Mouse (Mus musculus): ENCODE measurements at regions not wholly inside any gene's neighbourhood (a gene's known extent, or its start where the extent isn't known, plus 50 kb on each side); places are given as distances from the start of the nearest gene placed in this dataset.

- ATAC-seq: no peak
Observed at GRCm38 (mm10) chr10:92103887-92104286, 618.3 kb downstream of the Nedd1 start.

GRCm38 (mm10) chr10:92102755-92103154 is 619.5 kb downstream of the Nedd1 start:
- Histone ChIP-seq H3K27me3 (replicated peaks; ENCODE audit: insufficient read depth, low read length) (no peaks in the 10 kb centered on the region), H3K4me1 (ENCODE audit: insufficient read depth, low read depth, low read length) (no peaks in the 10 kb centered on the region), H3K4me2 (replicated peaks; ENCODE audit: low read depth, low read length) (no peak overlapping the region), H3K9ac (replicated peaks; ENCODE audit: low read depth) (no peak overlapping the region), H3K27ac (ENCODE audit: low read length) (no peak overlapping the region), H3K9me3 (ENCODE audit: low read length) (no peaks in the 10 kb centered on the region), H3K36me3 (ENCODE audit: insufficient read depth, low read length) (no peaks in the 10 kb centered on the region), H3K4me3 (ENCODE audit: low read depth, low read length) (no peak overlapping the region)
- no peak for TF ChIP-seq EP300 (IDR thresholded peaks at IDR 0.05)
- TF ChIP-seq CTCF (IDR thresholded peaks at IDR 0.05): no peak
- DNase-seq (ENCODE audit: low spot score) (no peak), ATAC-seq (no peak)
- WGBS: 77% methylated on average over 4 of the region's 4 CpGs

More at GRCm38 (mm10) chr10:92103887-92104286, 618.3 kb downstream of the Nedd1 start:
- Histone ChIP-seq H3K4me2 (replicated peaks; ENCODE audit: low read depth, low read length) (no peak overlapping the region), H3K9me3 (ENCODE audit: low read length) (no peaks in the 10 kb centered on the region), H3K27me3 (replicated peaks; ENCODE audit: insufficient read depth, low read length) (no peaks in the 10 kb centered on the region), H3K9ac (replicated peaks; ENCODE audit: low read depth) (no peak overlapping the region), H3K4me3 (ENCODE audit: low read depth, low read length) (no peak overlapping the region), H3K27ac (ENCODE audit: low read length) (no peak overlapping the region), H3K36me3 (ENCODE audit: insufficient read depth, low read length) (no peaks in the 10 kb centered on the region), H3K4me1 (ENCODE audit: insufficient read depth, low read depth, low read length) (no peaks in the 10 kb centered on the region)
- 35% methylated on average over 9 of the region's 9 CpGs for WGBS
- DNase-seq (ENCODE audit: low spot score): no peak
- TF ChIP-seq EP300 (IDR thresholded peaks at IDR 0.05): no peak
- TF ChIP-seq CTCF (IDR thresholded peaks at IDR 0.05): no peak

- Histone ChIP-seq H3K4me3 (ENCODE audit: low read depth, low read length) (no peak overlapping the region), H3K9me3 (ENCODE audit: low read length) (no peaks in the 10 kb centered on the region), H3K27me3 (replicated peaks; ENCODE audit: insufficient read depth, low read length) (no peaks in the 10 kb centered on the region), H3K4me2 (replicated peaks; ENCODE audit: low read depth, low read length) (no peak overlapping the region), H3K4me1 (ENCODE audit: insufficient read depth, low read depth, low read length) (no peaks in the 10 kb centered on the region), H3K36me3 (ENCODE audit: insufficient read depth, low read length) (no peaks in the 10 kb centered on the region), H3K9ac (replicated peaks; ENCODE audit: low read depth) (no peak overlapping the region), H3K27ac (ENCODE audit: low read length) (no peak overlapping the region)
- ATAC-seq: no peak
- DNase-seq (ENCODE audit: low spot score): peak; percentile 41
- 25% methylated on average over 6 of the region's 7 CpGs for WGBS
- TF ChIP-seq CTCF (IDR thresholded peaks at IDR 0.05) (no peak), EP300 (IDR thresholded peaks at IDR 0.05) (no peak)
Observed at GRCm38 (mm10) chr10:92097562-92097961, 624.7 kb downstream of the Nedd1 start.

GRCm38 (mm10) chr10:92097081-92097480 is 625.1 kb downstream of the Nedd1 start:
- 87% methylated on average over 4 of the region's 4 CpGs for WGBS
- ATAC-seq: no peak
- no peak for DNase-seq (ENCODE audit: low spot score)

GRCm38 (mm10) chr10:92091480-92092395 is 630.5 kb downstream of the Nedd1 start:
- Histone ChIP-seq H3K9me3 (ENCODE audit: low read length) (no peaks in the 10 kb centered on the region), H3K4me2 (replicated peaks; ENCODE audit: low read depth, low read length) (no peak overlapping the region), H3K9ac (replicated peaks; ENCODE audit: low read depth) (no peak overlapping the region), H3K4me3 (ENCODE audit: low read depth, low read length) (no peak overlapping the region), H3K27ac (ENCODE audit: low read length) (no peak overlapping the region), H3K4me1 (ENCODE audit: insufficient read depth, low read depth, low read length) (no peaks in the 10 kb centered on the region), H3K27me3 (replicated peaks; ENCODE audit: insufficient read depth, low read length) (no peaks in the 10 kb centered on the region), H3K36me3 (ENCODE audit: insufficient read depth, low read length) (no peaks in the 10 kb centered on the region)
- ATAC-seq: no peak
- no peak for DNase-seq (ENCODE audit: low spot score)
- no peak for TF ChIP-seq CTCF (IDR thresholded peaks at IDR 0.05)
- TF ChIP-seq EP300 (IDR thresholded peaks at IDR 0.05): no peak
- 60% methylated on average over 9 of the region's 9 CpGs for WGBS

More at GRCm38 (mm10) chr10:92097081-92097480, 625.1 kb downstream of the Nedd1 start:
- Histone ChIP-seq H3K36me3 (ENCODE audit: insufficient read depth, low read length) (no peaks in the 10 kb centered on the region), H3K27ac (ENCODE audit: low read length) (no peak overlapping the region), H3K4me3 (ENCODE audit: low read depth, low read length) (no peak overlapping the region), H3K4me2 (replicated peaks; ENCODE audit: low read depth, low read length) (no peak overlapping the region), H3K4me1 (ENCODE audit: insufficient read depth, low read depth, low read length) (no peaks in the 10 kb centered on the region), H3K27me3 (replicated peaks; ENCODE audit: insufficient read depth, low read length) (no peaks in the 10 kb centered on the region), H3K9ac (replicated peaks; ENCODE audit: low read depth) (no peak overlapping the region), H3K9me3 (ENCODE audit: low read length) (no peaks in the 10 kb centered on the region)
- TF ChIP-seq CTCF (IDR thresholded peaks at IDR 0.05) (no peak), EP300 (IDR thresholded peaks at IDR 0.05) (no peak)

- no peak overlapping the region for H3K4me3 ChIP-seq (ENCODE audit: low read depth, low read length)
- ATAC-seq: no peak
- WGBS: 68% methylated on average over 4 of the region's 4 CpGs
- no peaks in the 10 kb centered on the region for H3K27me3 ChIP-seq (replicated peaks; ENCODE audit: insufficient read depth, low read length)
- no peak overlapping the region for H3K27ac ChIP-seq (ENCODE audit: low read length)
- H3K9ac ChIP-seq (replicated peaks; ENCODE audit: low read depth): no peak overlapping the region
- H3K36me3 ChIP-seq (ENCODE audit: insufficient read depth, low read length): no peaks in the 10 kb centered on the region
- H3K4me1 ChIP-seq (ENCODE audit: insufficient read depth, low read depth, low read length): no peaks in the 10 kb centered on the region
- no peaks in the 10 kb centered on the region for H3K9me3 ChIP-seq (ENCODE audit: low read length)
- no peak overlapping the region for H3K4me2 ChIP-seq (replicated peaks; ENCODE audit: low read depth, low read length)
- TF ChIP-seq EP300 (IDR thresholded peaks at IDR 0.05) (no peak), CTCF (IDR thresholded peaks at IDR 0.05) (no peak)
- no peak for DNase-seq (ENCODE audit: low spot score)
Observed at GRCm38 (mm10) chr10:92082111-92082510, 640.1 kb downstream of the Nedd1 start.
